Mouse (Mus musculus) embryonic fibroblast, embryonic 13.5 days (primary cell): Measurements from ENCODE around the gene Smyd3.

ENCODE experiments used
- CTCF ChIP-seq: IDR thresholded peaks from 2 replicates; pipeline ENCODE4 v1.5.1; 2011; ENCODE audit warnings: mild to moderate bottlenecking, control low read depth, low read length, moderate library complexity, borderline replicate concordance; ENCODE audit not compliant: insufficient read depth
- POLR2A ChIP-seq: IDR thresholded peaks from 2 replicates; pipeline ENCODE4 v1.6.1; 2011; ENCODE audit warnings: low read depth, mild to moderate bottlenecking, control low read depth, low read length, moderate library complexity

GRCm38 (mm10) chr1:179136461-179137144, 381.2 kb downstream of the Smyd3 start:
- no peak for TF ChIP-seq CTCF
- TF ChIP-seq POLR2A: no peak
